Mouse (Mus musculus) intestine, postnatal 0 days (tissue): ENCODE data around the gene Gm614. TPM values are rescaled to one million over a fixed set of nuclear protein-coding genes. Genes with fewer than 3 reads are reported as not detected.

Experiments used
- ATAC-seq: fragments of 200-750 bp; cut with Nextera tagmentation; 2 replicates; pipeline ENCODE4 v1.8.0; 2017; ENCODE audit warnings: mild to moderate bottlenecking, moderate TSS enrichment, moderate library complexity
- H3K27ac ChIP-seq: fragments of 300-500 bp; sonication (generic); 2 replicates; pipeline ENCODE4 v1.5.1; 2014; ENCODE audit warnings: mild to moderate bottlenecking, low read depth, low read length, moderate library complexity
- H3K27me3 ChIP-seq: fragments of 300-500 bp; sonication (generic); replicated peaks from 2 replicates; pipeline ENCODE4 v1.6.1; 2014; ENCODE audit warnings: low read length, mixed read lengths; ENCODE audit not compliant: control insufficient read depth, insufficient read depth
- H3K36me3 ChIP-seq: fragments of 300-500 bp; sonication (generic); 2 replicates; pipeline ENCODE4 v1.6.1; 2014; ENCODE audit warnings: mild to moderate bottlenecking, moderate library complexity; ENCODE audit not compliant: control insufficient read depth, insufficient read depth
- H3K4me1 ChIP-seq: fragments of 300-500 bp; sonication (generic); replicated peaks from 2 replicates; pipeline ENCODE4 v1.6.1; 2014; ENCODE audit warnings: antibody characterized with exemption, low read length, mixed read lengths; ENCODE audit not compliant: control insufficient read depth, insufficient read depth
- H3K4me2 ChIP-seq: fragments of 300-500 bp; sonication (generic); replicated peaks from 2 replicates; pipeline ENCODE4 v1.6.1; 2014; ENCODE audit warnings: low read depth, mild to moderate bottlenecking, moderate library complexity
- H3K4me3 ChIP-seq: fragments of 300-500 bp; sonication (generic); 2 replicates; pipeline ENCODE4 v1.5.1; 2014; ENCODE audit warnings: low read depth, low read length
- H3K9ac ChIP-seq: fragments of 300-500 bp; sonication (generic); 2 replicates; pipeline ENCODE4 v1.6.1; 2014; ENCODE audit warnings: mild to moderate bottlenecking, low read depth, low read length
- H3K9me3 ChIP-seq: fragments of 300-500 bp; sonication (generic); 2 replicates; pipeline ENCODE4 v1.6.1; 2016; ENCODE audit warnings: mixed run types; ENCODE audit not compliant: control insufficient read depth
- CTCF ChIP-seq: sonication (generic); IDR thresholded peaks from 2 replicates; pipeline ENCODE4 v1.5.1; 2016; ENCODE audit warnings: low read depth, mild to moderate bottlenecking, control low read depth, antibody characterized with exemption, moderate library complexity
- WGBS: fragments of 180-500 bp; shearing (Covaris S2); extraction: QIAGEN DNeasy Blood & Tissue Kit; methylation state at CpG from one replicate; pipeline ENCODE4 v1.1.7; 2014; 5-methylcytosine and 5-hydroxymethylcytosine counted together
- polyA plus RNA-seq: library from polyadenylated mRNA; unstranded; fragments of >200 nt; fragmentation: Nextera tagmentation; extraction: Ambion mirVana; gene quantifications from 2 replicates; pipeline ENCODE4 v1.2.1, GENCODE M21; 2015

The Gm614 gene
- polyA plus RNA-seq, 1 experiment from 2014 or later: not detected

- H3K27me3 ChIP-seq: no peaks in the 10 kb centered on the region
- no peak overlapping the region for H3K9ac ChIP-seq
- H3K27ac ChIP-seq: no peak overlapping the region
- 32% methylated on average over 7 of the region's 7 CpGs for WGBS
- H3K4me2 ChIP-seq: peak overlapping the region; percentile 59
- no peaks in the 10 kb centered on the region for H3K36me3 ChIP-seq
- no peaks in the 10 kb centered on the region for H3K4me1 ChIP-seq
- peak overlapping the region; percentile 54 for H3K4me3 ChIP-seq
- H3K9me3 ChIP-seq: no peaks in the 10 kb centered on the region
- no peak for ATAC-seq
- no peak for TF ChIP-seq CTCF
Measured at GRCm38 (mm10) chrX:101222796-101223162, 41.0 kb downstream of the Gm614 start.

GRCm38 (mm10) chrX:101221834-101222795 is 41.7 kb downstream of the Gm614 start, which contains the start of gene Snx12:
Gene Snx12 (minus strand): TSS chrX:101222563.
- ATAC-seq: peak; percentile 95
- Histone ChIP-seq H3K9ac (peak within 1 kb of the TSS; percentile 45; the same call in 1 of the 2 replicates), H3K27me3 (no peaks in the 10 kb centered on the region), H3K36me3 (no peaks in the 10 kb centered on the region), H3K9me3 (no peaks in the 10 kb centered on the region), H3K4me2 (peak within 1 kb of the TSS; percentile 59), H3K27ac (peak within 1 kb of the TSS; percentile 74), H3K4me1 (no peaks in the 10 kb centered on the region), H3K4me3 (peak within 1 kb of the TSS; percentile 54)
- TF ChIP-seq CTCF: no peak
- WGBS: 20% methylated on average over 55 of the region's 55 CpGs

Other genes with a start within 250 kb of the Gm614 start
- 0.05 and 0.07 TPM in 2 replicates for gene Tex11, start 204.3 kb downstream of the Gm614 start, polyA plus RNA-seq
- gene Slc7a3, start 178.0 kb downstream of the Gm614 start, polyA plus RNA-seq: 0.61 and 0.74 TPM in 2 replicates
- 44.3 and 44.9 TPM in 2 replicates for gene Snx12, start 41.4 kb downstream of the Gm614 start, polyA plus RNA-seq
- gene Foxo4, start 9.5 kb downstream of the Gm614 start, polyA plus RNA-seq: 1.4 and 1.6 TPM in 2 replicates
- gene Il2rg, start 4.3 kb upstream of the Gm614 start, polyA plus RNA-seq: 4.6 and 6.1 TPM in 2 replicates
- gene Gm20489, start 5.0 kb upstream of the Gm614 start, polyA plus RNA-seq: not detected in 2 replicates
- 13.9 and 14.0 TPM in 2 replicates for gene Med12, start 10.0 kb upstream of the Gm614 start, polyA plus RNA-seq
- gene Nlgn3, start 35.2 kb upstream of the Gm614 start, polyA plus RNA-seq: 1.5 and 2.2 TPM in 2 replicates
- 105 and 119 TPM in 2 replicates for gene Gjb1, start 112.4 kb upstream of the Gm614 start, polyA plus RNA-seq
- gene Zmym3, start 156.9 kb upstream of the Gm614 start, polyA plus RNA-seq: 9.8 and 10.6 TPM in 2 replicates
- gene Nono, start 165.3 kb upstream of the Gm614 start, polyA plus RNA-seq: 101 and 103 TPM in 2 replicates
- 0.25 and 0.29 TPM in 2 replicates for gene Itgb1bp2, start 185.1 kb upstream of the Gm614 start, polyA plus RNA-seq